Mouse (Mus musculus) monocyte, adult 2 months (primary cell): ENCODE data around the gene Heg1.

Source experiments
- DNase-seq, 2 experiments: peaks; one replicate each; pipeline ENCODE4 v3.0.0; 2022; ENCODE audit warnings: low spot score in 2 of 2, low read depth in 1 of 2

Heg1 gene

GRCm38 (mm10) chr16:33810002-33810401, 125.8 kb downstream of the Heg1 start:
- DNase-seq: no peak

GRCm38 (mm10) chr16:33818413-33819165, 134.4 kb downstream of the Heg1 start:
- DNase-seq: no peak

GRCm38 (mm10) chr16:33820269-33821178, 136.4 kb downstream of the Heg1 start:
- DNase-seq: peak; percentile 50 to 72
